Mouse (Mus musculus) activated CD4-positive, CD25-positive, alpha-beta regulatory T cell, adult 9 weeks (primary cell): ENCODE measurements around the gene Prr14l. TPM values are rescaled to one million over a fixed set of nuclear protein-coding genes. Genes with fewer than 3 reads are reported as not detected.

Source experiments
- polyA plus RNA-seq: library from polyadenylated mRNA; unstranded; fragments of 100-300 nt; shearing (Covaris generic); gene quantifications from one replicate; pipeline ENCODE4 v1.2.1, GENCODE M21; 2017

Prr14l gene
- 41.5 TPM for polyA plus RNA-seq

DNA sequence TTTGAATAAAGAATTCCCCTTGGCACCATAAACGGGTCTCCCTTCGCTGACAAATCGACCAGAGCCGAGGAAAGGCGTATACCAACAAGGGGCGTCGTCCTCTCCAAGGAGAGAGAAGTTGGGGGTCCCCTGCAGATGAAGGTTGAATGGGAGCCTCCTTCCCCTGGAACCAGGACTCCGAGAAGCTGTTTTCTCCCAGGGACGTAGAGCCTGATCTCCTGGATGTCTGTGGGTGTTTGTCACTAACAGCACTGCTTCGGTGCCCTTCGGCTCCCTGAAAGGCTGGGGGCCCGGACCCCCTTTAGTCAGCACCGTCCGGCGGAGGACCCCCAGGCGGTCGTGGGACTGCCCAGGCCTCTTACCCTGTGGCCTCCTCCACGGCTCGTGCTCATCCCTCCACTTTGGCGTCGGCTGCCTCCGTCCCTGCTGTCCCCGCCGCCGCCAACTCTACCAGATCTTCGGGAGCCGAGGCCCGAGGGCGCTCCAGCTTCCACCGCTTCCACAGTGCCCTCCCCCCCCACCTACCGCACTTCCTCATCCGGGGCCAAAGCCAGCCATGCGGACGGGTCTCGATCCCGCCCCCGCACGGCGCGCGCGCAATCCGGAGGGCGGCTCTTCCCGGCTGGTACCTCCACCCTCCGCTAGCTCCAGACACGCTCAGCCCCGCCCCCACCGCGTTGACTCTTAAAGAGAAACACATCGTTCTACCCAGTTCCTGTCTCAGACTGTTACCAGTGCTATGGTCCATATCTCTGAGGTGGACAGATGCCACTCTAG, at the start of gene Prr14l:
Gene Prr14l, minus strand, starts transcription at position 526 of the 777 bp plus-strand sequence.

DNA sequence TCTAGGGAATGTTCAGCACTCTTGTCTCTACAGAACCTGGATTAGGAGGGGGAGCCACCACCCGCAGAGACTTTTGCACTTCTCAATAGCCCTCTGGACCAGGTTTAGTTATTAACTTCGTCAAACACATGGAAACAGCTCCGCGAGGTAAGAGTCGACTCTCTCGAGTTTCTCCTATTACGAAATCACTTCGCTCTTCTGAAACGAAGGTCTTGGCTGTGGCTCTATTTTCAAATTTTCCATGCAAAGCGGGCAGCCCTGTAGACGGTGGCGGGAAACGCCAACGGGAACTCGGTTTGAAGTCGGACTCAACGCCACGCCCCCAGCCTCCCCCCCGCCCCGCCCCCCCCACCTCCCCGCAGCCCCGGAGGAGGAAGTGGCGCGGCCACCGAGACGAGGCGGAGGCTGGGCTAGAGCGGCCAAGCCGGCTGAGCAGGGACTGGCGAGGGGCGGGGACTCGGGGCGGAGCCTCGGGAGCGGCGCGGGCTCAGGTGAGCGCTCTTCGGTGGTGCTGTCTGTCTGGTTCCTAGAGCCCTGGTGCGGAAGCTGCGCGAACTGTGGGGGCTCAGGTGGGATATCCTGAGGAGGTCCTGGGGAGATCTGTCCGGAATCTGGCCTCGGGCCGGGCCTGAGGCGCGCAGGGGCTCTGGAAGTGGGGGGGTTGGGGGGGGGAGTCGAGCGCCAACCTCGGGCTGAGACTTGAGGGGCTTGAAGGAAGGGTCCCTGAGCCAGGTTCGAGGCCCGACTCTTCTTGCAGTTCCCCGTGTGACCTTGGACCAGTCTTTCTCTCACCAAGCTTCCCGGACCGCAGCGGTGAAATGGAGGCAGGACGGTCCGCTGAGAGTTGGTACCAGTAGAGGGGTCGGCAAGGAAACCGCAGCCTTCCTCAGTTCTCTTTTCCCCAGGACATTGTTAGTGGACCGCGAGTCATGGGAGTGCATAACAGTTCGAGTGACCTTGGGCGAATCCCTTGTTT, 9.5 kb upstream of the Prr14l start, which contains the start of gene Depdc5:
Gene Depdc5, plus strand, starts transcription at position 449 of the 976 bp plus-strand sequence.

DNA sequence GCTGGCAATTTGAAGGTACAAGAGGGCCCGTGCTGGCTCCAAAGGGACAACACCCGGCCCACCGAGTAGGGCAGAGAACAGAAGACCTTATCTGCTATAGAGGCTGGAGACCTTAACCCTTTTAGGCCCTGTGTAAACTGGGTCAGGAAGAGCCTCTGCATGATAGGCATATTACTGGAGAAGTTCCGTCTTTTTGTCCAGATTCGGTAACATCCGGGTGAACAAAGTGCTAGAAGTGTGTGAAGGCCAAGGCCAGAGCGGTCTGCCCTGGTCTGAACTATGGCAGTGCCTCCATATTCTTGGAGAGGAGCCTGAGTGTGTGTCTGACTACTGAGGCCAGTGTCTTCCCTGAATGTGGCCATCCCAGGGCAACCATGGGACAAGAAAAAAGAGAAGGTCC, 27.0 kb downstream of the Prr14l start, which contains the start of gene Gm20671:
Gene Gm20671, minus strand, starts transcription at position 101 of the 400 bp plus-strand sequence.

DNA sequence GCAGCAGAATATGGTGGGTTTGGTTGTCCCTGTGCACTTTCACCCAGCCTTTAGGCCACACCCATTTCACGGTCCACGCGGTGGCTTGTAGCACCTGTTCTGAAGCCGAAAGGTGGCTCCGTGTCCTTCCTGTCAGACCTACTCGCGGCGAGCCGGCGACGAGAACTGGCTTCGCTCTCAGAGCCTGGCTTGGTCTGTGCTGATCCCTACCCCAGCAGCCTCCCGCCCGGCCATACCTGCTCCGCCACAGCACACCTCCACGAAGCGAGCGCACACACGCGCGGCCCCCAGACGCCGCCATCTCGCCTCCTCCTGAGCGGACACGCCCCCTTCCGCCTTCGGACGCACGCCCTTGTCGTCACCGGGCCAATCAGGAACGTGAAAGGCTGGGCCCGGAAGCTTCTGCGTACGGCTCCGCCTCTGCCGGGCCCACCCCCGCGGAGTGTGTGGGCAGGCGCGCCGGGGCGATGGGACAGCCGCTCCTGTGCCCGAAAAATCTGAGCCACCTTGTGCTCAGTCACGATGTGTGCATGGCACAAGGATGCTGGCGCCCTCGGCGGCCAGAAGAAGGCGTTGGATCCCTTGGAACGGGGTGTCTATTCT, 68.6 kb downstream of the Prr14l start, which contains the start of gene Pisd:
Gene Pisd, minus strand, starts transcription at position 334 of the 603 bp plus-strand sequence.

Other genes with a start within 250 kb of the Prr14l start
- 0.61 TPM for gene Yes1, start 243.1 kb downstream of the Prr14l start, polyA plus RNA-seq
- 116 TPM for gene Pisd, start 68.6 kb downstream of the Prr14l start, polyA plus RNA-seq
- gene Gm20671, start 27.1 kb downstream of the Prr14l start, polyA plus RNA-seq: not detected
- gene Depdc5, start 9.4 kb upstream of the Prr14l start, polyA plus RNA-seq: 30.9 TPM
- 224 TPM for gene Ywhah, start 164.6 kb upstream of the Prr14l start, polyA plus RNA-seq
- gene Slc5a1, start 250.0 kb upstream of the Prr14l start, polyA plus RNA-seq: not detected